Mouse (Mus musculus): ENCODE results near the gene Calm5. TPM values are rescaled to one million over a fixed set of nuclear protein-coding genes. Genes with fewer than 3 reads are reported as not detected.
"Not testable (repeated sequence)": the region's sequence is repeated elsewhere in the genome, so short reads cannot be mapped to it uniquely, and the experiment has no call there.

Gene Calm5
- not detected in 2 replicates for total RNA-seq (2017)

- ATAC-seq (replicated peaks; ENCODE audit: low read depth, poor library complexity, severe bottlenecking): peak; percentile 94
Observed at GRCm38 (mm10) chr13:3853648-3854333, at the start of gene Calm5. TSS of gene Calm5 (plus strand) at chr13:3854173.

- ATAC-seq (replicated peaks; ENCODE audit: low read depth, poor library complexity, severe bottlenecking): no peak
Observed at GRCm38 (mm10) chr13:3804186-3804585, 49.8 kb upstream of the Calm5 start, which contains the start of gene Calml3. TSS of gene Calml3 (minus strand) at chr13:3804316.

- no peak for ATAC-seq (replicated peaks; ENCODE audit: low read depth, poor library complexity, severe bottlenecking)
Observed at GRCm38 (mm10) chr13:3805132-3805531, 48.8 kb upstream of the Calm5 start.

GRCm38 (mm10) chr13:3805638-3806037 lies 48.3 kb upstream of the Calm5 start:
- ATAC-seq (replicated peaks; ENCODE audit: low read depth, poor library complexity, severe bottlenecking): peak; percentile 72

GRCm38 (mm10) chr13:3807131-3807827 lies 46.7 kb upstream of the Calm5 start:
- no peak for ATAC-seq (replicated peaks; ENCODE audit: low read depth, poor library complexity, severe bottlenecking)

- ATAC-seq (replicated peaks; ENCODE audit: low read depth, poor library complexity, severe bottlenecking): peak; percentile 68
Observed at GRCm38 (mm10) chr13:3818012-3818739, 35.8 kb upstream of the Calm5 start.

GRCm38 (mm10) chr13:3818740-3819076 lies 35.3 kb upstream of the Calm5 start:
- ATAC-seq (replicated peaks; ENCODE audit: low read depth, poor library complexity, severe bottlenecking): no peak

GRCm38 (mm10) chr13:3822105-3822504 lies 31.9 kb upstream of the Calm5 start:
- ATAC-seq (replicated peaks; ENCODE audit: low read depth, poor library complexity, severe bottlenecking): 0 out of 2 replicates have a peak, but pooled peaks have one; percentile 14

- peak; percentile 59 for ATAC-seq (replicated peaks; ENCODE audit: low read depth, poor library complexity, severe bottlenecking)
Observed at GRCm38 (mm10) chr13:3825726-3826125, 28.2 kb upstream of the Calm5 start.

GRCm38 (mm10) chr13:3831546-3831945 lies 22.4 kb upstream of the Calm5 start:
- no peak for ATAC-seq (replicated peaks; ENCODE audit: low read depth, poor library complexity, severe bottlenecking)

GRCm38 (mm10) chr13:3831994-3832393 lies 22.0 kb upstream of the Calm5 start:
- peak; percentile 9 for ATAC-seq (replicated peaks; ENCODE audit: low read depth, poor library complexity, severe bottlenecking)

GRCm38 (mm10) chr13:3832450-3832849 lies 21.5 kb upstream of the Calm5 start:
- peak; percentile 71 for ATAC-seq (replicated peaks; ENCODE audit: low read depth, poor library complexity, severe bottlenecking)

GRCm38 (mm10) chr13:3833644-3834043 lies 20.3 kb upstream of the Calm5 start:
- not testable (repeated sequence) for ATAC-seq (replicated peaks; ENCODE audit: low read depth, poor library complexity, severe bottlenecking)

- peak; percentile 83 for ATAC-seq (replicated peaks; ENCODE audit: low read depth, poor library complexity, severe bottlenecking)
Observed at GRCm38 (mm10) chr13:3837312-3837807, 16.6 kb upstream of the Calm5 start, which contains the start of gene Calm4. TSS of gene Calm4 (plus strand) at chr13:3837757.

- not testable (repeated sequence) for ATAC-seq (replicated peaks; ENCODE audit: low read depth, poor library complexity, severe bottlenecking)
Observed at GRCm38 (mm10) chr13:3840662-3841061, 13.3 kb upstream of the Calm5 start.

GRCm38 (mm10) chr13:3850330-3850729 lies 3.6 kb upstream of the Calm5 start:
- no peak for ATAC-seq (replicated peaks; ENCODE audit: low read depth, poor library complexity, severe bottlenecking)

GRCm38 (mm10) chr13:3854856-3855255 lies 883 bp downstream of the Calm5 start:
- no peak for ATAC-seq (replicated peaks; ENCODE audit: low read depth, poor library complexity, severe bottlenecking)

- no peak for ATAC-seq (replicated peaks; ENCODE audit: low read depth, poor library complexity, severe bottlenecking)
Observed at GRCm38 (mm10) chr13:3856252-3856651, 2.3 kb downstream of the Calm5 start.

- ATAC-seq (replicated peaks; ENCODE audit: low read depth, poor library complexity, severe bottlenecking): no peak
Observed at GRCm38 (mm10) chr13:3861251-3861650, 7.3 kb downstream of the Calm5 start.

- no peak for ATAC-seq (replicated peaks; ENCODE audit: low read depth, poor library complexity, severe bottlenecking)
Observed at GRCm38 (mm10) chr13:3862325-3862724, 8.4 kb downstream of the Calm5 start.

Data from common myeloid progenitor, adult 5-6 weeks (primary cell).